Mouse (Mus musculus) spleen, adult 2 months (tissue): ENCODE data around the gene Eif2b3. TPM values are rescaled to one million over a fixed set of nuclear protein-coding genes. Genes with fewer than 3 reads are reported as not detected.

Source experiments
- DNase-seq, 2 experiments: peaks; one replicate each; pipeline versions ENCODE4 v3.0.0 to v3.0.0-alpha.2; 2012 to 2021; ENCODE audit warnings: low spot score in 2 of 2, low read depth in 1 of 2
- H3K27ac ChIP-seq: fragments of 200-500 bp; 2 replicates; pipeline ENCODE4 v1.5.1; 2012; ENCODE audit warnings: low read length, inconsistent platforms; ENCODE audit not compliant: insufficient read depth
- H3K27me3 ChIP-seq: fragments of 200-500 bp; 2 replicates; pipeline ENCODE4 v1.6.1; 2012; ENCODE audit warnings: mild to moderate bottlenecking, moderate library complexity, low read length, inconsistent platforms; ENCODE audit not compliant: control insufficient read depth, insufficient read depth
- H3K36me3 ChIP-seq: fragments of 200-500 bp; 2 replicates; pipeline ENCODE4 v1.6.1; 2012; ENCODE audit warnings: mild to moderate bottlenecking, low read length, inconsistent platforms; ENCODE audit not compliant: control insufficient read depth, insufficient read depth
- H3K4me1 ChIP-seq: fragments of 200-500 bp; 2 replicates; pipeline ENCODE4 v1.6.1; 2011; ENCODE audit warnings: inconsistent platforms; ENCODE audit not compliant: control insufficient read depth, insufficient read depth, insufficient read length
- H3K4me3 ChIP-seq: fragments of 200-500 bp; 2 replicates; pipeline ENCODE4 v1.5.1; 2011; ENCODE audit warnings: mild to moderate bottlenecking, inconsistent platforms; ENCODE audit not compliant: insufficient read depth, insufficient read length; ENCODE audit errors: extremely low read depth
- CTCF ChIP-seq: fragments of 200-500 bp; IDR thresholded peaks from 2 replicates; pipeline ENCODE4 v1.5.1; 2011; ENCODE audit warnings: mild to moderate bottlenecking, inconsistent platforms; ENCODE audit not compliant: insufficient read depth, insufficient read length, insufficient replicate concordance; ENCODE audit errors: extremely low read depth
- POLR2A ChIP-seq: fragments of 200-500 bp; IDR thresholded peaks from 2 replicates; pipeline ENCODE4 v1.6.1; 2011; ENCODE audit warnings: low read depth, low read length, inconsistent platforms
- WGBS: fragments of 180-500 bp; shearing (Covaris S2); methylation state at CpG from one replicate; pipeline ENCODE4 v1.1.7; 2018; 5-methylcytosine and 5-hydroxymethylcytosine counted together
- polyA plus RNA-seq: library from polyadenylated mRNA; depleted of rRNA; stranded (reverse); fragments of >200 nt; gene quantifications from 2 replicates; pipeline ENCODE4 v1.2.3, GENCODE M21; 2012

Eif2b3 gene
- polyA plus RNA-seq, 1 experiment, result 3.6 TPM

GRCm38 (mm10) chr4:117094626-117095361 lies 75.6 kb downstream of the Eif2b3 start:
- Histone ChIP-seq H3K36me3 (no peaks in the 10 kb centered on the region), H3K4me1 (peaks cover 2% of the 10 kb centered on the region; the same call in 1 of the 2 replicates), H3K27me3 (peaks cover 6% of the 10 kb centered on the region), H3K27ac (no peak overlapping the region), H3K4me3 (no peak overlapping the region)
- no peak for TF ChIP-seq POLR2A
- TF ChIP-seq CTCF, result no peak
- DNase-seq, result no peak
- WGBS, result 91% methylated on average over 3 of the region's 3 CpGs

GRCm38 (mm10) chr4:117095551-117096452 lies 76.6 kb downstream of the Eif2b3 start, which contains the start of gene Ptch2:
Gene Ptch2 (plus strand): TSS chr4:117096075.
- Histone ChIP-seq H3K36me3 (no peaks in the 10 kb centered on the region), H3K4me3 (peak within 1 kb of the TSS; percentile 22; the same call in 1 of the 2 replicates), H3K4me1 (peaks cover 2% of the 10 kb centered on the region; the same call in 1 of the 2 replicates), H3K27me3 (peaks cover 6% of the 10 kb centered on the region), H3K27ac (no peak within 1 kb of the TSS)
- 5% methylated on average over 50 of the region's 50 CpGs for WGBS
- no peak for TF ChIP-seq CTCF
- TF ChIP-seq POLR2A, result no peak
- DNase-seq, result no peak

- Histone ChIP-seq H3K4me1 (peaks cover 2% of the 10 kb centered on the region; the same call in 1 of the 2 replicates), H3K27me3 (peaks cover 6% of the 10 kb centered on the region), H3K4me3 (no peak overlapping the region), H3K36me3 (no peaks in the 10 kb centered on the region), H3K27ac (no peak overlapping the region)
- TF ChIP-seq CTCF (no peak), POLR2A (no peak)
- 28% methylated on average over 5 of the region's 5 CpGs for WGBS
- DNase-seq, result no peak
Observed at GRCm38 (mm10) chr4:117096666-117097065, 77.5 kb downstream of the Eif2b3 start.

- Histone ChIP-seq H3K36me3 (no peaks in the 10 kb centered on the region), H3K27ac (no peak overlapping the region), H3K4me3 (no peak overlapping the region), H3K27me3 (peaks cover 6% of the 10 kb centered on the region), H3K4me1 (peaks cover 2% of the 10 kb centered on the region; the same call in 1 of the 2 replicates)
- no peak for DNase-seq
- TF ChIP-seq POLR2A, result no peak
- no peak for TF ChIP-seq CTCF
- WGBS, result 78% methylated on average over 8 of the region's 8 CpGs
Observed at GRCm38 (mm10) chr4:117097969-117098763, 79.0 kb downstream of the Eif2b3 start.

- Histone ChIP-seq H3K27ac (no peak overlapping the region), H3K36me3 (no peaks in the 10 kb centered on the region), H3K4me3 (no peak overlapping the region), H3K4me1 (peaks cover 2% of the 10 kb centered on the region; the same call in 1 of the 2 replicates), H3K27me3 (peaks cover 6% of the 10 kb centered on the region)
- 79% methylated on average over 2 of the region's 2 CpGs for WGBS
- DNase-seq, result no peak
- TF ChIP-seq POLR2A (no peak), CTCF (no peak)
Observed at GRCm38 (mm10) chr4:117098764-117099036, 79.5 kb downstream of the Eif2b3 start.

- WGBS, result 50% methylated on average over 4 of the region's 4 CpGs
- TF ChIP-seq CTCF (no peak), POLR2A (no peak)
- H3K27ac ChIP-seq, result no peak overlapping the region
- no peak overlapping the region for H3K4me3 ChIP-seq
- H3K27me3 ChIP-seq, result peaks cover 6% of the 10 kb centered on the region
- H3K36me3 ChIP-seq, result no peaks in the 10 kb centered on the region
- peaks cover 2% of the 10 kb centered on the region; the same call in 1 of the 2 replicates for H3K4me1 ChIP-seq
- no peak for DNase-seq
Observed at GRCm38 (mm10) chr4:117100036-117100435, 80.8 kb downstream of the Eif2b3 start.
